Mouse (Mus musculus): ENCODE results near the gene Sat2. TPM values are rescaled to one million over a fixed set of nuclear protein-coding genes. Genes with fewer than 3 reads are reported as not detected.
"Not testable (repeated sequence)": the region's sequence is repeated elsewhere in the genome, so short reads cannot be mapped to it uniquely, and the experiment has no call there.

The Sat2 gene
- total RNA-seq, 2 experiments from 2014 or later = not detected

DNA sequence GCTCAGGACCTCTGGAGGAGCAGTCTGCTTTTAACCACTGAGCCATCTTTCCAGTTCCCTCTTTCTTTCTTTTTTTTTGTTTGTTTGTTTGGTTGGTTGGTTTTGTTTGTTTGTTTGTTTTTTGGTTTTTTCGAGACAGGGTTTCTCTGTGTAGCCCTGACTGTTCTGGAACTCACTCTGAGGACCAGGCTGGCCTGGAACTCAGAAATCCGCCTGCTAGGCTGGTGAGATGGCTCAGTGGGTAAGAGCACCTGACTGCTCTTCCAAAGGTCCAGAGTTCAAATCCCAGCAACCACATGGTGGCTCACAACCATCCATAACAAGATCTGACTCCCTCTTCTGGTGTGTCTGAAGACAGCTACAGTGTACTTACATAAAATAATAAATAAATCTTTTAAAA is 2.5 kb downstream of the Sat2 start:
- not testable (repeated sequence) for ATAC-seq (replicated peaks; ENCODE audit: low FRiP score, poor library complexity, severe bottlenecking)

DNA sequence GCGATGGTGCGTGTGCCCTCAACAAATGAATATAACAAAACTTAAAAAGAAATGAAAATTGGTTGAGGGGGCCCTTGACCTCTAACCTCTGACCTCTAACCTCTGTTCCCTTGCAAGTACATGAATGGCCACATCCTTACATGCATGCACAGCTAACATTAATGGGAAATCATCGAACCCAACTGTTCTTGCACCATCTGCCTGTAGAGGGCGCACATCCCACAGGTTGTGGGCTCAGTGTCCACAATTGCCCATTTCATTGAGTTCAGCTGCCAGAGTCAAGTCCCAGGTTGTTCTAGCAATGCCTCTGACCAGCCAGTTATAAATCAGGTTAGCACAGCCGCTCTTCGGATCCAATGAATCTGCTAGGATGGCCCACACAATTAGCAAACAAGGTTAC is 6.5 kb downstream of the Sat2 start:
- peak; percentile 64 for ATAC-seq (replicated peaks; ENCODE audit: low FRiP score, poor library complexity, severe bottlenecking)

DNA sequence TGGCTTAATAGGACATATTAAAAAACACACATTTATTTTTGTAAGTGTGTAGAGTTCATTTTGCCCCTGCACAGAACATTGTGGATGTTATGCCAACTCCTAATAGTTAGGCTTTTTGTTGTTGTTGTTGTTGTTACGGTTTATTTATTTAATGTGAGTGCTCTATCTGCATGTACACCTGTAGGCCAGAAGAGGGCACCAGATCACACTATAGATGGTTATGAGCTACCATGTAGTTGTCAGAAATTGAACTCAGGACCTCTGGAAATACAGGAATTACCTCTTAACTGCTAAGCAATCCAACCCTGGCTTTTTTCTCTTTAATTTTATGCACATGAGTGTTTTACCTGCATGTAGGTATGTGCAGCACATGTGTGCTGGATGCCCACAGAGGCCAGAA is 8.0 kb downstream of the Sat2 start:
- ATAC-seq (replicated peaks; ENCODE audit: low FRiP score, poor library complexity, severe bottlenecking) = no peak

DNA sequence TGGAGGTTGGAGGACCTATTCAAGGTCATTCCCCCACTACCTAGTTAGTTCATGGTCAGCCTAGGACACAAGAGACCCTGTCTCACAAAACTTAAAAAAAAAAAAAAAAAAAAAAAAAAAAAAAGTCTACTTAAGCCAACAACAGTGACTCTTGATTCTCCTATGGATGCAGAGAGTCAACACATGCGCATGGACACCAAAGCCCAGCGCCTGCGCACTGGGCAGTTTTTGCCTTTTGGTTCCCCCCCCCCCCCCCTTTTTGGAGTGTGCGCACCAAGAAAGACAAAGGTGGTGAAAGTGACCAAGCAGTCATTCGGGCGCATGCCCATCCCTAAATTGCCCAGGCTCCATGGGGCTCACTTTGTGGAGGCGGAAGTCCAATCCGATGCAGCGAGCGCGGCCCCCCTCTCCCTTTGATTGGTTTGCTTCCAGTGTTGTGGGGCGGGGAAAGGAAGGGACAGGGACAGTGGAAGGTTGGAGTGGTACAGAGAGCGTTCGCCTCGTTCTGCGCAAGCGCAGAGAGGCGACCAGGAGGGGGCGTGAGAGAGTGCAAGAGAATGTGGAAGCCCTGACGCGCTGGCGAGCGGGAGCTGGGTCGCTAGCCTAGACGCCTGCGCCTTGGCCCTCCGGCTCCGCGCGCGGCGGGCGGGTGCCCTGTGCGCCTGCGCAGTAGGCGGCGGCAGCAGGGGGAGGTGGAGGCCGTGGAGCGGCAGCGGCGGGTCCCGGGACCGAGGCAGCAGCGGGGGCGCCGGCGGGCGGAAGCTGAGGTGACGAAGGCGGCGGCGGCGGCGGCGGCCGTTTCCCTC is 10.7 kb downstream of the Sat2 start, which contains the start of gene Fxr2:
Fxr2 (plus strand) TSS at position 707 of the 806 bp plus-strand sequence.
- peak; percentile 87 for ATAC-seq (replicated peaks; ENCODE audit: low FRiP score, poor library complexity, severe bottlenecking)

DNA sequence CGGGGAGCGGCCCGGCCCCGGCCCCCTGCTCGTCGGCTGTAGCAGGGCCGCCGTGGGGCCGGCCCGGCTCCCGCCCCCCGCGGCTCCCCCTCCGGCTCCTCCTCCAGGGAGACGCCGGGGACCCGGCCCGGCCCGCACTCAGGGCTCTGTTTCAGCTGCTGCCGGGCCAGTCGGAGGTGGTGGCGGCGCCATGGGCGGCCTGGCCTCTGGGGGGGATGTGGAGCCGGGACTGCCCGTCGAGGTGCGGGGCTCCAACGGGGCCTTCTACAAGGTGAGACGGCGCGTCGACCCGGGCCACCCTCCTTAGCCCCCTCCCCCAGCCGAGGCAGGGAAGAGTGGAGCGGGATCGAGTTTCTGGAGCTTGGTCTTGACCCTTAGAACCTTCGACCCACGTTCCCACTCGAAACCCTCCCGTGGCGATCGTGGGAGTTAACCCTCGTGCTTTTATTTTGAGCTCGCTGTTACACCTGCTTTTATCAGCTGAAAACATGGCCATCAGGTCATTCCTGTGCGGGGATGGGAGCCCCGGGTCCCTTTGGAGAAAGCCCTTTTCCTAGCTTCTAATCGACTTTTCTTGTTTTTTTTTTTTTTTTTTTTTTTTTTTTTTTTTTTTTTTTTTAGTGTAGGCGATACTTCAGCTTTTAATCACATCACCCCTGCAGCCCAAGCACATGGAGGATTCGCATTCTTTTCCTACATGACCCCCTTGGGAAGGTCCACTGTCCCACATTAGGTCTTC is 11.5 kb downstream of the Sat2 start:
- peak; percentile 36 for ATAC-seq (replicated peaks; ENCODE audit: low FRiP score, poor library complexity, severe bottlenecking)

DNA sequence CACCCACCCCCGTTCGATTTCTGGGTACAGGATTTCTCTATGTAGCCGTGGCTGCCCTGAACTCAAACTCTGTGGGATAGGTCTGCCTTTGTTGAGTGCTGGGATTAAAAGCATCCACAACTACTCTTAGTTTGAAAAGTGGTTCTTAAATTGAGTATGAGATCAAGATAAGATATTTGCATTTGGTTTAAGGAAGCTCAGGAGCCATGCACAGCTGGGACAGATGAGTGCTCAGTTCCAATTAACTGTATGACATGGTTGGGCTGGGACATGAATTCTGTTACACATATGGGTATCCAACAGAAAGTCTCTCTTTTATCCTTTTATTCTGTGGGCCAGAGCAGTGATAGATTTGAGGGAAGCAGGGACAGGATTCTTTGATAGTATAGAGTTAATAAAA is 13.6 kb downstream of the Sat2 start:
- no peak for ATAC-seq (replicated peaks; ENCODE audit: low FRiP score, poor library complexity, severe bottlenecking)

DNA sequence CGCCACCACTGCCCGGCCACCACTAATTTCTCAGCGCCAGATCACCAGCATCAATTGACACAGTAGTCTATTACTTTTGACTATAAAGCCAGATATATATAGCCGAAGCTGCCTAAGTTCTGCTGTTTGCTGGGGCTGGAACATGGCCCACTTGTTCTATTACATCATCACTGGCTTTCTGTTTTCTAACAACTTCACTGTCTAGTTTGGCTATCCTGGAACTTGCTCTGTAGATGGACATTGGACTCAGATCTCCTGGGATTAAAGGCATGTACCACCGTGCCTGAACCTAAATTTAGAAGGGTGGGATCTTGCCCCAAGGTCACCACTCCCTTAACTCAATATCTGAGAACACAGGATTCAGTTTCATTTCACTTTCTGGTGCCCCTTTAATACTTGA is 24.0 kb downstream of the Sat2 start:
- no peak for ATAC-seq (replicated peaks; ENCODE audit: low FRiP score, poor library complexity, severe bottlenecking)

DNA sequence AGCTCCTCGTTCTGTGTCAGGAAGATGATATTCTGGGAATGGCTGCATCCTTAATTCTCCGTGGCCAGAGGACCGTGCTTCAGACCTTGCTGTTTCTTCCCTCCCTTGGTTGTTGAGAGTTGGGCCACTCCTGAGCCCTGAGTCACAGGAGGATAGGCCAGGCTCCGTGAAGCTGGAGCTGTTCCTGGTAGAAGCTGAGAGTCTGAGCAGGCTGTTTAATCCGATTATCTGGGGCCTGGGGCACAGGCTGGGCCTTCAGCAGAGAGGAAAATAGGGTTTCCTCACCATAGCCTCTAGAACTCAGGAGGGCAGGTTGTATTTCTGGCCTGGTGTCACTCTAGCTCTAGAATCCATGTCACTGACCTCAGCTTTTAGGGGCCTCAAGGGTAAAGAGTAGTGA is 31.6 kb downstream of the Sat2 start:
- no peak for ATAC-seq (replicated peaks; ENCODE audit: low FRiP score, poor library complexity, severe bottlenecking)

DNA sequence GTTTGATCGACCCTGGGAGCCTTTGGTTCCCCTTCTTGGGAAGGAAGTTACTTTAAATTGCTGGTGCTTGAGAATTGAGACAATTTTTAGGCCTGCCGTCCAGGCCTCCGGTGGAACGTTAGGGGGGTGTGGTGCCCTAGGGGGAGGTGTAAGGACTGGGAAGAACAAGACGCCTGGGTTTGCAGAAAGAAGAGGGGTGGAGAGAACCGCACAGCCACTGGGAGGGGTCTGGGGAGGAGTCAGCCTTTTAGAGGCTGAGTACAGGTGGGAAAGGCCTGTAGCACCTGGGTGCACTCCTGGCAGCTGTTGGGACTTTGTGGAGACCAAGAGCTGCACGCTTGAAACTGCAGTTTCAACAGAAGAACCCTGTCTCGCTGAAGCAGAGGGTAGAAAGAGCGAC is 32.9 kb downstream of the Sat2 start:
- ATAC-seq (replicated peaks; ENCODE audit: low FRiP score, poor library complexity, severe bottlenecking) = no peak

DNA sequence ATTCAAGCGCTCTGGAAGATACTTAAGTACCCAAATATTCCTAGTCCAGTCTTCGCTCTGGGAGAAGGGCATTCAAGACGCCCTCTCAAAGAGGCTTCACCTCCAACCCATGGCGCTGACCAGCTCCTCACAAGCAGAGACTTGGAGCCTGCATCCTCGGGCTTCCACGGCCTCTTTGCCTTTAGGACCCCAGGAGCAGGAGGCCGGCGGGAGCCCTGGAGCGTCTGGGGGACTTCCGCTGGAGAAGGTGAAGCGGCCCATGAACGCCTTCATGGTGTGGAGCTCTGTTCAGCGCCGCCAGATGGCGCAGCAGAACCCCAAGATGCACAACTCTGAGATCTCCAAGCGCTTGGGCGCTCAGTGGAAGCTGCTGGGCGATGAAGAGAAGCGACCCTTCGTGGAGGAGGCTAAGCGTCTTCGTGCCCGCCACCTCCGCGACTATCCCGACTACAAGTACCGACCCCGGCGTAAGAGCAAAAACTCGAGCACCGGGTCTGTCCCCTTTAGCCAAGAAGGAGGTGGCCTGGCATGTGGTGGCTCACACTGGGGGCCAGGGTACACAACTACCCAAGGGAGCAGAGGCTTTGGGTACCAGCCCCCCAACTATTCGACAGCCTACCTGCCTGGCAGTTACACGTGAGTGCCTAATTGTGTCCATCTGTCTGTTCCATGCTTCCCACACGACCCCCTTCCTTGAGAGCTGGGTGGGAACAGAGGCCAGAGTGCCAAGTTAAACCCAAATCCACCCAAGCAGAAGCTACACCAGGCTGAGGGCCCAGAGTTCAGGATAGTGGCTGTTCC is 33.6 kb downstream of the Sat2 start, which contains the start of gene Sox15:
Sox15 (plus strand) TSS at position 51 of the 801 bp plus-strand sequence.
- peak; percentile 55 for ATAC-seq (replicated peaks; ENCODE audit: low FRiP score, poor library complexity, severe bottlenecking)

DNA sequence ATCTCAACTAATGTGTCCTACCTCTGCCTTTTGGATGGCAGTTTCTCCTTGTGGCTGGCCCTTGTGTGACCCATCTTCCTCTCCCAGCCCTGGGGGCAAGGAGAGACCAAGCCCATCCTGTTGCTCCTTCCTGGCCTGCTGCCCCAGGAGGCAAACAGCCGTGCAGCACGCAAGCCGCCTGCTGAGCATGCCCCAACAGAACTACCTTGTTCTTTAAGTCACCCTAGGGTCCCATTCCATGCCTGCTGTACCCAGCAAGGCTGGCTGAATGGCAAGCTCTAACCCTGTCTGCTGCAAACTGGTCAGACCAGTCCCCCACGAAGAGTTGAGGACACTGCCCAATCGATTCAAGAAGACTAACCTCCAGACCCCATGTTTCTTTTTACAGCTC is 34.2 kb downstream of the Sat2 start:
- ATAC-seq (replicated peaks; ENCODE audit: low FRiP score, poor library complexity, severe bottlenecking) = no peak

DNA sequence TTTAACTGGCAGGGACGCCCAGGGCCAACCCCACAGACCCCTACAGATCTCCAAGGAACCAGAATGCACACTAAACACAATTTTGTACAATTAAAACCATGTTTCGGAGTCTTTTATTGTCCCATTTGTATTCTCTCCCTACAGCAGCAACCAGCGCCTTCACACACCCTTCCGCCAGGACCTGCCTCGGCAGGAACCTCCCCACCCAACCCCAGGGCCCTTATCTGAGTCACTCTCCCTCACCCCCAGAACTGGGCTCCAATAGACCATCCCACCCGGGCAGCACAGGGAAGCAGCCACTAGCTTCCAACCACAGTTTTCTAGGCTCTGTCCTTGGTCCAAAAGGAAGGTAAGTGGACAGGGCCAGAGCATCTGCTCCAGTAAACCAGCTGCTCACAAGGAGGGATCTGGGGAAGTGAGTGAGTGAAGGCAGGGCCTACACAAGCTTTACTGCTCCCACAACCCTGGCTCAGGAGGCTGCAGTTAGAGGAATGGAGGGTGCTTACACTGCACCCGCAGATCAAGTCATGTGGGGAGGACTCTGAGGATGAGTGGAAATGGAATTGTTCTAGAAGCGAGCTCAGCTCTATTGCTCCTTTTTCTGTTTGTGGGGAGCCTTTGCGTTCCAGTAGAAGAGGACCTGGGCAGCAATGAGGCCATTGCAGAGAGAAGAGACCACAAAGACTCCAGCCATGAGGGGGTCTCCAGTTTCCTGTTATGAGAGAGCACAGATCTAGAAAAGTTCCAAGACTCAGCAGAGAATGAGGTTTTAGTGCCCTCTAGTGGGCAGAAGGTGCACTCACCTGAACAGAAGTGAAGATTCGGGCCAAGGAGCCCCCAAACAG is 35.0 kb downstream of the Sat2 start:
- ATAC-seq (replicated peaks; ENCODE audit: low FRiP score, poor library complexity, severe bottlenecking) = peak; percentile 61

DNA sequence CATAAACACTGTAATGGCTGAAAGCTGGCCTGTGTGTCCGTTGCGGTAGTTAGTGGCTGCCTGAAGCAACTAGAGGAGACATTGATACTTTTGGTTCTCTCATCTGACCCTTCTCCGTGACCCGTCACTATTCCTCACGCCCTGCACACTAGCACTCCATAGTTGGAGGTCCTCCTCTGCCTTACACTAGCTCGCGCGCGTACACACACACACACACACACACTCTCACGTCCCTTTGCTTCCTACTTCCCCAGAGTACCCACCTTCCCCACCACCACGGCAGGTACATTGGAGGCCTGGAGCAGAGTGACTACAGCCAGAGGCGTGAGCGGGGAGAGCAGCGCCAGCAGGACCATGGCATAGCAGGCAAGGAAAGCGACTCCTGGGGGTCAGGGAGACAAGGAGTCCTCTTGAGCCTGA is 35.6 kb downstream of the Sat2 start:
- ATAC-seq (replicated peaks; ENCODE audit: low FRiP score, poor library complexity, severe bottlenecking) = peak; percentile 10

DNA sequence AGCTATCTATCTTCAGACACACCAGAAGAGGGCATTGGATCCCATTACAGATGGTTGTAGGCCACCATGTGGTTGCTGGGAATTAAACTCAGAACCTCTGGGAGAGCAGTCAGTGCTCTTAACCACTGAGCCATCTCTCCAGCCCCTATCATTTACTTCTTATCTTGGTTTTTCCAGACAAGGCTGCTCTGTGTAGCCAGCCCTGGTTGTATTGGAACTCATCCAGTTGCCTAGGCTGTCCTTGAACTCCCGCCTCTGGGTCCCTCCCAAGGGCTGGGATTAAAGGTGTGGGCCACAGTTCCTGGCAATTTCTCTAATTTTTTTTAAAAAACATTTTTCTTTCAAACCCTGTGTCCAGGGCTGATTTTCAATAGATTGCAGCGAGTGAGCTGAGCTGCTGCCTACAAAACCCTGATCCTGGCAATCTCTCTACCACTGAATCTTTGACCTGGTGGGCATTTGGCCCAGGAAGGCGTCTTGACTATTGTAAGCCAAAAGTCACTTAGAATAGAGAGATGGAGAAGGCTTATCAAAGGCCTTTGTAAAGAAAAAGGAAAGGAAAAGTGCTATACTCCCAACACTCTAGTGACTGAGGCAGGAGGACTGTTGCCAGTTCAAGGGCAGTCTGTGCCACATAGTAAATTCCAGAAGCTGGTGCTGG is 39.5 kb downstream of the Sat2 start:
- ATAC-seq (replicated peaks; ENCODE audit: low FRiP score, poor library complexity, severe bottlenecking) = no peak

DNA sequence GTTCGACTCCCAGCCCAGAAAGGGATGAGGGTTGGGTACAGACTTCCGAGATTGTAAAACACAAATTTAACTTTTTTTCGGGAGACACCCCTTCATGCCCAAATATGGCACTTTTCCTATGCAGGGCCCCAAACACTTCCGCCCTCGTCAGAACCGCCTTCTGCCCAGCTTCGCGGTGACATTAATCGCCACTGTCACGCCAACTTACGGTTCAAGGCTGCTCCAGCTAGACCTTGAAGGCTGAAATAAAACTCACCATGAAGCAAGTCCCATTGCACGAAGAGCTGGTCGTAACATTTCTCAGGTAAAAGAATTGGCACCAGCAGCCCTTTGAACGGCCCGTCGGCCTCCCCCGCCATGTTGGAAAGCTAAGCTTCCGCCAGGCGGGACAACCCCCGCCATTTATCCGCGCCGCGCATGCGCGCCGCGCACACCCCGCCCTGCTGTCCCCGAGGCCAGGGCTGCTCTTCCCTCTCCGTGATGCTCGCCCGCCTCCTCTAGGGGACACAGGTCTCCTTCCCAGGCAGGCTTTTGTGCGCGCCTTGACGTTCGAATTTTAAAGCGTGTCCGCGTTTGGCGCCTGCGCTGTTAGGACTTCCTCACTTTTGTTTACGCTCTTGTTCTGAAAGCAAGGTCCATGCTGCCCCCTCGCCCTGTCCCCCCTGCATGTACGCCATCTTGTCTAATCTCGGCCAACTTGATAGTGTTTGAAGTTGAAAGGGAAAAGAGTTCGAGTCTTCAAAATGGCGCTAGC is 40.6 kb downstream of the Sat2 start, which contains the start of gene Mpdu1:
Mpdu1 (minus strand) TSS at position 430 of the 754 bp plus-strand sequence.
- ATAC-seq (replicated peaks; ENCODE audit: low FRiP score, poor library complexity, severe bottlenecking) = peak; percentile 93

DNA sequence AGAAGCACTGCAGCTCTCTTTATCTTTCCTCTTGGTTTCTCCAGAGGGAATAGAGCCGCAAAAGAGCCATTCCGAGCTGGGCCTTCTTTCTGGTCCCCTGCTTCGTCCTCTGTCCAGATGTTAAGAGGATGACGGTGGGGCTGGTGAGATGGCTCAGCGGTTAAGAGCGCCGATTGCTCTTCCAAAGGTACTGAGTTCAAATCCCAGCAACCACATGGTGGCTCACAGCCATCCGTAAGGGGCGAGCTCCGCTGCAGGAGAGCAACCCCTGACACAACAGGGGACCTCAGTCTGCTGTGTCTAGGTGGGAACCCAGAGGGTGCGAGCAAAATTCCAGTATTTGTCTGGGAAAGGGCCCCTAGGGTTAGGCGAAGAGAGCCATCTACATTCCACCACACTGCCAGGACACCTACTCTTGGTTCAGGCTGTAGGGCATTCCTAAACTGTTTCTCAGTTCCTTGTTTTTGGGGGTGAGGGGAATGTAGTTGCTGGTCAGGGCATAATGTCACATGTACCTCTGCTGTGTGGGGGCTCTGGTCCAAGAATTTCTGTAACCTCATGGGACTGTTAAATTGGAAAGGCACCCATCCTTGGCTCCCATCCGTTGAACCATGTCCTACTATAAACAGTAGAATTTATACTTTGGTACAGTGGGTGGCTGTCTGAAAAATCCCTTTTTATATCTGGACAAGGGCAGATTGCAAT is 41.3 kb downstream of the Sat2 start:
- ATAC-seq (replicated peaks; ENCODE audit: low FRiP score, poor library complexity, severe bottlenecking) = no peak

DNA sequence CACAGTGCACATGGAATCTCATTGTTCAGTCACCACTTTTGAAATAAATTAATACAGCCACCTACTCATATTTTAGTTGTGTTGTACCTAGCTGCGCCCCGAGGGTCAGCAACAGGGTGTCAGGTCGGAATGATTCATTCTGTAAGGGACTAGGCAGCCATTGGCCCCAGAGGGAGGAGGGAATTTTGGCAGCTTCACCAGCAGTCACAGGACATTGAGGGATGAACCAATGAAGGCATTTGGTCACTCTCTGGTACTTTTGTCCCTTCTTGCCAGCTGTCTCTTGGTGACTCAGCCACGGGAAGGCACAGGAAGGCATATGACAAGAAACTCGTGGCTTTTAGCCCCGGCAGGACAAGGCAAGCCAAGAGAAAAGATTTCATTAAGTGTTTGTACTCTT is 42.0 kb downstream of the Sat2 start:
- ATAC-seq (replicated peaks; ENCODE audit: low FRiP score, poor library complexity, severe bottlenecking) = no peak

DNA sequence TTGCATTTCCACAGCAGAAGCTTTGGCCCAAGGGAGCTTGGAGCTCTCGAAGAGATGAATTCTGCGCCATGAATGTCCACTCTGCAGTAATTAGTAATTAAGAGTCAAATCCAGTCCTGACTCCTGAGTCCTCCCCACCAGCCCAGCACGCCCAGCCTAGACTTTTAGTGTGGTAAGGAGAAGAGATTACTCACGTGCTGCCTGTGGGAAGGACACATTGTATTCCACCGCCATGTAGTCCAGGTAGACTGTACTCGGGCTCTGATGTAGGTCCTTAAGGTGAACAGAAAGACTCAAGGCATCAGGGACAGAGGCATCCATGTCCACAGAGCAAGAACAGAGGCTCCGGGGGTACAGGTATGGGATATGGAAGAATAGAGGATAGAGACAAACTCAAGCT is 43.0 kb downstream of the Sat2 start:
- ATAC-seq (replicated peaks; ENCODE audit: low FRiP score, poor library complexity, severe bottlenecking) = no peak
